Mouse (Mus musculus): ENCODE results near the gene Serp1. TPM values are rescaled to one million over a fixed set of nuclear protein-coding genes. Genes with fewer than 3 reads are reported as not detected.

The Serp1 gene
- polyA plus RNA-seq (2012) = 2.1 and 3.3 TPM in 2 replicates

GRCm38 (mm10) chr3:58525652-58526407 lies at the start of gene Serp1, which contains the start of gene Eif2a:
Gene Serp1 (minus strand): TSS chr3:58525892.
Gene Eif2a (plus strand): TSS chr3:58525821.
- peaks cover 33% of the 10 kb centered on the region for H3K36me3 ChIP-seq (ENCODE audit: control insufficient read depth)
- TF ChIP-seq TAL1 (IDR thresholded peaks at IDR 0.05; ENCODE audit: low read length) (no peak), GATA1 (IDR thresholded peaks at IDR 0.05; ENCODE audit: low read length) (no peak)
- no peaks in the 10 kb centered on the region for H3K9me3 ChIP-seq (ENCODE audit: control insufficient read depth, low read length)
- peaks cover 28% of the 10 kb centered on the region for H3K4me1 ChIP-seq (ENCODE audit: control insufficient read depth)
- peak within 1 kb of the TSS; percentile 88 for H3K4me3 ChIP-seq (replicated peaks)
- H3K27me3 ChIP-seq (ENCODE audit: control insufficient read depth) = no peaks in the 10 kb centered on the region

DNA sequence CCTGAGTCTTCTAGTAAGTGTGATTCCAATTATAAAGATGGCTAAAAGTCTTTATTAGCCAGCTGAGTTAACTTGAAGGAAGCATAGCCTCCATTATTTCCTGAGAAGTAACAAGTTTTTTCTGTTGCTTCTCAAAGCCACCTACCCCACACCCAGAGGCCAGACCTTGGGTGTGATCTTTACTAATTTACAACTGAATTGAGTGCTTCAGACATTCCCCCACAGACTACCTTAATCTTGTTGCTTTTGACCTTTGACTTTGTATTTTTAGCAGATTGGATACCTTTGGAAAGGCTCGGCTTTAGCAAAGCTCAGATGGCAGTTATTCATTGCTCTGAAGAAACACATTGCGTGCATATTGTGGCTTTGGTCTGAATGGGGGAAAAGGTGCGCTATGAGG lies 45.1 kb upstream of the Serp1 start:
- Histone ChIP-seq H3K36me3 (ENCODE audit: control insufficient read depth) (no peaks in the 10 kb centered on the region), H3K4me3 (replicated peaks) (no peak overlapping the region), H3K27me3 (ENCODE audit: control insufficient read depth) (no peaks in the 10 kb centered on the region), H3K4me1 (ENCODE audit: control insufficient read depth) (peaks cover 3% of the 10 kb centered on the region), H3K9me3 (ENCODE audit: control insufficient read depth, low read length) (0 out of 2 replicates have a peak, but pooled peaks cover 3% of the 10 kb centered on the region)
- TF ChIP-seq GATA1 (IDR thresholded peaks at IDR 0.05; ENCODE audit: low read length) = no peak
- TF ChIP-seq TAL1 (IDR thresholded peaks at IDR 0.05; ENCODE audit: low read length) = no peak

DNA sequence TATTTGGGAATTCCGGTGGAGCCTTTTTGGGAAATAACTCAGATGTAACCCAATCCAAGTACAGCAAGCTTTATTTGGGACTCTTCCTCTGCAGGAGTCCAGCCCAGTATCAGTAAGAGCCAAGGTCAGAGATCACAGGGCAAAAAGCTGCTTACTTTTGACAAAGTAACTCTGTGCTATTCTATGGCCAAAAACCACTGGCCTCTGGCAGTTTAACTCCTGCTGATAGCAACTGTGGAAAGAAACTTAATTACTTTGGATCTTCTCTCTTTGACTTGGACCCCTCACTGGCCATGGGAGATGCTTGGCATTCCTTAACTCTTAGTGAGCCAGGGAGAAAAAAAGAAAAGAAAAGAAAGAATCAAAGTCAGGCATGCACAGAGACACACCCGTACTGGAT lies 35.7 kb upstream of the Serp1 start:
- peaks cover 14% of the 10 kb centered on the region for H3K36me3 ChIP-seq (ENCODE audit: control insufficient read depth)
- TF ChIP-seq TAL1 (IDR thresholded peaks at IDR 0.05; ENCODE audit: low read length) = no peak
- no peak for TF ChIP-seq GATA1 (IDR thresholded peaks at IDR 0.05; ENCODE audit: low read length)
- no peak overlapping the region for H3K4me3 ChIP-seq (replicated peaks)
- peaks cover 4% of the 10 kb centered on the region for H3K9me3 ChIP-seq (ENCODE audit: control insufficient read depth, low read length)
- no peaks in the 10 kb centered on the region for H3K27me3 ChIP-seq (ENCODE audit: control insufficient read depth)
- no peaks in the 10 kb centered on the region for H3K4me1 ChIP-seq (ENCODE audit: control insufficient read depth)

DNA sequence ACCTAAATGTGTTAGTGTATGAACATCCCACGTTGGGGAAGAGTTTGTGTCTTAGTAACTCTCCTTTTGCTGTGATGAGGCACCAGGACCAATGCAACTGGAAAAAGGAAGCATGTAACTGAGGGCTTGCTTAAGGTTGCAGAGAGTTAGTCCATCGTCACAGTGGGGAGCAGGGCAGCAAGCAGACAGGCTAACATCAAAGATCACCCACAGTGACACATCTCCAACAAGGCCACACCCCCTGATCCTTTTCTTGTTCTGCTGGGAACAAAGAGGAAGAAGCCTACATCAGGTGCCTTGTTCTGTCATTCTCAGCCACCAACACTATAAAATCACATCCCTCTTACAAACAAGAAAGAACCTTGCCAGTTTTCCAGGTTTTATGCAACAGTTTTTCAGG lies 34.2 kb upstream of the Serp1 start:
- Histone ChIP-seq H3K9me3 (ENCODE audit: control insufficient read depth, low read length) (peaks cover 4% of the 10 kb centered on the region), H3K4me3 (replicated peaks) (no peak overlapping the region), H3K36me3 (ENCODE audit: control insufficient read depth) (peaks cover 29% of the 10 kb centered on the region), H3K4me1 (ENCODE audit: control insufficient read depth) (no peaks in the 10 kb centered on the region), H3K27me3 (ENCODE audit: control insufficient read depth) (no peaks in the 10 kb centered on the region)
- TF ChIP-seq GATA1 (IDR thresholded peaks at IDR 0.05; ENCODE audit: low read length) (no peak), TAL1 (IDR thresholded peaks at IDR 0.05; ENCODE audit: low read length) (no peak)

DNA sequence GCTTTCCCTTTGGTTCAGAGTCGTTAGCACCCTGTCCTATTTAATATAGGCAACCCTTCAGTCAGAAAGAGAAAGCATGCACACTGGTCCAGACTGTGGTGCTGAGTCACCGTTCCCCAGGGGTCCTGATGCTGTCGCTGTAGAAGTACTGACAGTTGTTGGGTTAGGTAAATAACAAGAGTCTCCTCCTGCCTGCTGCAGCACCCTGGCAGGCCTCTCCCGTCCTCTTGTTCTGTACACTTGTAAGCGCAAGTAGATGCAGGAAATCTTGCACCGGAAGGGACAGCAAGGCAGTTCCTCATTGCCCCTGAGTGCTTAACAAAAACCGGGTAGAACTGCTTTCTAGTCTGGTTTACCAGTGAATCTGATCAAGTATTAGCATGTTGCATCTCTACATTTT lies 31.0 kb upstream of the Serp1 start:
- H3K27me3 ChIP-seq (ENCODE audit: control insufficient read depth) = no peaks in the 10 kb centered on the region
- H3K4me3 ChIP-seq (replicated peaks) = no peak overlapping the region
- no peaks in the 10 kb centered on the region for H3K9me3 ChIP-seq (ENCODE audit: control insufficient read depth, low read length)
- no peaks in the 10 kb centered on the region for H3K4me1 ChIP-seq (ENCODE audit: control insufficient read depth)
- H3K36me3 ChIP-seq (ENCODE audit: control insufficient read depth) = peaks cover 55% of the 10 kb centered on the region
- TF ChIP-seq TAL1 (IDR thresholded peaks at IDR 0.05; ENCODE audit: low read length) (no peak), GATA1 (IDR thresholded peaks at IDR 0.05; ENCODE audit: low read length) (no peak)

- no peak for TF ChIP-seq GATA1 (IDR thresholded peaks at IDR 0.05; ENCODE audit: low read length)
- TF ChIP-seq TAL1 (IDR thresholded peaks at IDR 0.05; ENCODE audit: low read length) = no peak
- H3K4me3 ChIP-seq (replicated peaks) = no peak overlapping the region
- H3K36me3 ChIP-seq (ENCODE audit: control insufficient read depth) = peaks cover 73% of the 10 kb centered on the region
- H3K27me3 ChIP-seq (ENCODE audit: control insufficient read depth) = no peaks in the 10 kb centered on the region
- no peaks in the 10 kb centered on the region for H3K4me1 ChIP-seq (ENCODE audit: control insufficient read depth)
- H3K9me3 ChIP-seq (ENCODE audit: control insufficient read depth, low read length) = no peaks in the 10 kb centered on the region
Measured at GRCm38 (mm10) chr3:58552001-58552811, 26.5 kb upstream of the Serp1 start.

- Histone ChIP-seq H3K9me3 (ENCODE audit: control insufficient read depth, low read length) (no peaks in the 10 kb centered on the region), H3K4me1 (ENCODE audit: control insufficient read depth) (no peaks in the 10 kb centered on the region), H3K27me3 (ENCODE audit: control insufficient read depth) (no peaks in the 10 kb centered on the region), H3K4me3 (replicated peaks) (no peak overlapping the region), H3K36me3 (ENCODE audit: control insufficient read depth) (peaks cover 61% of the 10 kb centered on the region)
- TF ChIP-seq TAL1 (IDR thresholded peaks at IDR 0.05; ENCODE audit: low read length) (no peak), GATA1 (IDR thresholded peaks at IDR 0.05; ENCODE audit: low read length) (no peak)
Measured at GRCm38 (mm10) chr3:58536573-58536972, 10.9 kb upstream of the Serp1 start.

GRCm38 (mm10) chr3:58526408-58526737 lies 681 bp upstream of the Serp1 start:
- Histone ChIP-seq H3K4me3 (replicated peaks) (peak overlapping the region; percentile 88), H3K27me3 (ENCODE audit: control insufficient read depth) (no peaks in the 10 kb centered on the region), H3K4me1 (ENCODE audit: control insufficient read depth) (peaks cover 28% of the 10 kb centered on the region), H3K36me3 (ENCODE audit: control insufficient read depth) (peaks cover 35% of the 10 kb centered on the region), H3K9me3 (ENCODE audit: control insufficient read depth, low read length) (no peaks in the 10 kb centered on the region)
- TF ChIP-seq TAL1 (IDR thresholded peaks at IDR 0.05; ENCODE audit: low read length) (no peak), GATA1 (IDR thresholded peaks at IDR 0.05; ENCODE audit: low read length) (no peak)

DNA sequence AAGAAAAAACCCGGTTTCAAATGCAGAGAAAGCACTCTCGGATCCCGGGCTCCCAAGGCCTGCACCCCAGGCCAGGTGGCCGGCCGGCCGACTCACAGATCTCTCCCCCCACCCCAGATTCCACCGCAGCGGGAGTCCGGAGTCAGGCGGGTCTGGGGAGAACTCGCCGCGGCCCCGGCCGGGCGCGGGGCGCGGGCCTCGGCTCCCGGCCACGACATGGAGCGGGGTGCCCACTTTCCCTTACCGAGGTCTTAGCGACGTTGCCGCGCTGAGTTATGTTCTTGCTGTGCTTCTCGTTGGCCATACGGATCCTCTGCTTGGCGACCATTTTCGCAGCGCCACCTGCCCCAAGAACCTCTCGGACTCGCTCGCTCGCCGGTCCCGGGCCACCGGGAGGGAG lies 526 bp downstream of the Serp1 start:
- TF ChIP-seq TAL1 (IDR thresholded peaks at IDR 0.05; ENCODE audit: low read length) (no peak), GATA1 (IDR thresholded peaks at IDR 0.05; ENCODE audit: low read length) (no peak)

More for the DNA sequence above, 526 bp downstream of the Serp1 start:
- H3K27me3 ChIP-seq (ENCODE audit: control insufficient read depth) = no peaks in the 10 kb centered on the region
- no peaks in the 10 kb centered on the region for H3K9me3 ChIP-seq (ENCODE audit: control insufficient read depth, low read length)
- peaks cover 28% of the 10 kb centered on the region for H3K4me1 ChIP-seq (ENCODE audit: control insufficient read depth)
- H3K4me3 ChIP-seq (replicated peaks) = peak overlapping the region; percentile 88
- H3K36me3 ChIP-seq (ENCODE audit: control insufficient read depth) = peaks cover 36% of the 10 kb centered on the region
